Mouse (Mus musculus) Patski (cell line): ENCODE results near the gene Acadsb. TPM values are rescaled to one million over a fixed set of nuclear protein-coding genes. Genes with fewer than 3 reads are reported as not detected.
"Not testable (repeated sequence)": the region's sequence is repeated elsewhere in the genome, so short reads cannot be mapped to it uniquely, and the experiment has no call there.

Source experiments
- ATAC-seq: fragments of 100-300 bp; one replicate; pipeline ENCODE4 v1.8.0; 2021
- CTCF ChIA-PET: fragments of 350-600 bp; sonication (Branson Sonifier 250); formaldehyde crosslinking; loops from one replicate; lab custom pipeline; 2022; ENCODE audit warnings: inconsistent platforms; lab: Charles Lee
- POLR2A ChIA-PET: fragments of 350-600 bp; sonication (Branson Sonifier 250); formaldehyde crosslinking; loops from one replicate; lab custom pipeline; 2022; ENCODE audit warnings: antibody characterized with exemption, inconsistent platforms; lab: Charles Lee
- DNase-seq: peaks from one replicate; pipeline ENCODE4 v3.0.0-alpha.2; 2011; ENCODE audit warnings: low read depth, low spot score
- H3K27me3 ChIP-seq: fragments of 371-371 bp; one replicate; pipeline ENCODE4 v1.5.1; 2021
- CTCF ChIP-seq: fragments of 100-300 bp; IDR thresholded peaks from one replicate; pipeline ENCODE4 v1.5.1; 2021
- in situ Hi-C: fragments of 300-500 bp; cut with MboI; formaldehyde crosslinking; loops from 3 replicates; pipeline ENCODE4 v1.11.1; 2018; ENCODE audit warnings: low pct_unique_long_range_greater_than_20kb, mixed read lengths
- polyA plus RNA-seq: library from polyadenylated mRNA; unstranded; gene quantifications from one replicate; pipeline ENCODE4 v1.2.3, GENCODE M21; 2021

The Acadsb gene
- polyA plus RNA-seq, 1 experiment from 2014 or later = 119 TPM

DNA sequence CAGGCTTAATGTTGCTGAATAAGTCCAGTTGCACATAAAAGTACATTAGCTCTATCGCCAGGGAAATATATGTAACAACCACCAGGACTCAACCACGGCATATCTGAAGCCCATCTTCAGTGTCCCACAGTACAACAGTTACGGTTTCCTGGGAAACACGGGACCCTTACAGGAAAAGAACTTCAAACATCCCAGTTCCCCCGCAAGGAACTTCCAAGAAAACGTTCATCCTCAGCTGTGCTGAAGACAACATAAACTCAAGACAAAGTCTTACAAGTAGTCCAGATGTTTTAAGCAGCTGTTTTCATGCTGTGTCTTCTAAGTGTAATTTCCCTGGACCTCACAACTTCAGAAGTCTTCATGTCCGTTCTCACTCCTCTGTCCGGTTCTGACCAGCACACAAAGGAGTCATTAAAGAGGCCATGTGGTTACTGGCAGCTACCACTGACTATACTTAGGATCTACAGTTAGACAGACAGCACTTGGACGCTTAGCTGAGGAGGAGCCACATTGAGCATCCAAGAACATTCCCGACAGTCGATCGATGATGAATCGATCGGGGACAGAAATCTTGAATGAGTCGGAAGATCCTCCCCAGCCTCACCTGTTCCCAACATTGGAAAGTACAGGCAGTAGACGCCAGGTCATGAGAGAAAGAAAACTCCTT is 947 bp upstream of the Acadsb start:
- CTCF ChIA-PET = interaction anchor here (1.0 kb wide), 1 partner anchor 23 kb away, joined by 4 read pairs; no protein-coding TSS in a partner anchor
- no peak for TF ChIP-seq CTCF
- DNase-seq (no peak), ATAC-seq (no peak)
- no peaks in the 10 kb centered on the region for H3K27me3 ChIP-seq
- in situ Hi-C loops = no loop called here
- POLR2A ChIA-PET = interaction anchor here (0.7 to 1.4 kb wide), 2 partner anchors 38 to 1951 kb away, joined by 3 to 5 read pairs; partner anchors contain the start of gene Pstk

GRCm38 (mm10) chr7:131409988-131410385 is 414 bp upstream of the Acadsb start:
- POLR2A ChIA-PET = interaction anchor here (0.8 to 1.4 kb wide), 2 partner anchors 9 to 38 kb away, joined by 3 to 5 read pairs; partner anchors contain the start of gene Pstk
- in situ Hi-C loops = no loop called here
- H3K27me3 ChIP-seq = no peaks in the 10 kb centered on the region

DNA sequence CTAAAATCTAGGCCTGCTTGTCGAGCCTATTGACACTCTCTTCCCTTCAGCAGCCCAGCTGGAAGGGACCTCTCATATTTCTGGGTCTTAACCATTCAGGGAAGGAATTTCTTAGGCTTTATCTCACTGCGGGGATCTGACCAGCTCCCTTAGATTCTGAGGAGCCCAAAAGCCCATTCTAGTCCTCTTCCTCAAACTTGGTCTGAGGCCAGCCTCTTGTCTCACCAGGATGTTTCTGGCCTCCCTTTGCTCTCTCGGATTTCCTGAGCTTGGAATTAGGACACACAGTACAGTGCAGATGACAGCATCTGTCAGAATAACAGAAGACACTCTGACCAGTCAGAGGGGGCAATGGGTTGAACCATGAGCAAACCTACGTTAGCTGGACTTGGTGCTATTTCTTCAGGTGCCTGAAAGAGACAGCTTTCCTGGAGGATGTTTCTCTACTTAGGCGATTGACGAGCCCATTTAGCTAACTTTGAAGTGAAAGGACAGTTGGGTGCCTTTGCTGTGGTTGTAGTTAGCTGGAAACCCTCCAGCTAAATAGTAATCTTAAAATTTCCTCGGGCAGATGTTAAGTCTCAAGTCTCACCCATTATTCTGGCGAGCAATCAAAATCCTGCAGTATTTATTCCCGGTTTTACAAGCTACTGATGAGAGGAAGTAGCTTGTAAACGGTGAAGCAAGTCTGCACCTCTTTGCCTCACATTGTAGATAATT is 980 bp downstream of the Acadsb start:
- ATAC-seq = no peak

More at GRCm38 (mm10) chr7:131409988-131410385, 414 bp upstream of the Acadsb start:
- ATAC-seq (peak; percentile 50), DNase-seq (no peak)
- TF ChIP-seq CTCF = no peak
- CTCF ChIA-PET = no interaction called here

GRCm38 (mm10) chr7:131411941-131412270 is 1.5 kb downstream of the Acadsb start:
- no peak for TF ChIP-seq CTCF
- POLR2A ChIA-PET = no interaction called here
- CTCF ChIA-PET = no interaction called here
- ATAC-seq (no peak), DNase-seq (no peak)
- no peaks in the 10 kb centered on the region for H3K27me3 ChIP-seq
- in situ Hi-C loops = no loop called here

More for the DNA sequence above, 980 bp downstream of the Acadsb start:
- in situ Hi-C loops = no loop called here
- no peak for TF ChIP-seq CTCF
- ChIA-PET CTCF (no interaction called here), POLR2A (no interaction called here)
- no peaks in the 10 kb centered on the region for H3K27me3 ChIP-seq
- DNase-seq = no peak

DNA sequence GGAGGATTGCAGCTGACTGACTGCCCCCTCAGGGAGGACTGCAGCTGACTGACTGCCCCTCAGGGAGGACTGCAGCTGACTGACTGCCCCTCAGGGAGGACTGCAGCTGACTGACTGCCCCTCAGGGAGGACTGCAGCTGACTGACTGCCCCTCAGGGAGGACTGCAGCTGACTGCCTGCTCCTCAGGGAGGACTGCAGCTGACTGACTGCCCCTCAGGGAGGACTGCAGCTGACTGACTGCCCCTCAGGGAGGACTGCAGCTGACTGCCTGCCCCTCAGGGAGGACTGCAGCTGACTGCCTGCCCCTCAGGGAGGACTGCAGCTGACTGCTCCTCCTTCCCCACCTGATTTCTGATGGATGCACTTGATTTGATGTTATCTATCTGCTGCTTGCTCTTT is 6.3 kb downstream of the Acadsb start:
- ATAC-seq, H3K27me3 ChIP-seq, in situ Hi-C loops, POLR2A ChIA-PET, CTCF ChIA-PET, DNase-seq: not testable (repeated sequence)

DNA sequence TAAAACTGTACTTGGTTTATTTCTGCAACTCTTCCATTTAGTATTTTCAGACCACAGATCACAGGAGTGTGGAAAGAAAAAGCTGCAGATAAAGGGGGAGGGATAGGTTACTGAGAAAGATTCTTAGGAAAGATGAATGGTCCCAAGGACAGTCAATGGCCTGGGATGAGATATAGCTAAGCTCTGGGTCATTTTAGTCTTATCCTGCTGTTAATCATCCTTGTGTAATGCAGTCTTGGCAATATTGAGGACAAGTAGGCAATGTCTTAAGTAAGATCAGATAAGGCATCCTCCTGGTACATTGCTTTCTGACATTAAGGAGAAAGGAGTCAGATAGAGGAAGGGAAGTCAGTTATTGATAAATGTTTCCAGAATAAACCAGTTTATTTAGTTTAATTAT is 7.2 kb downstream of the Acadsb start:
- in situ Hi-C loops = no loop called here
- TF ChIP-seq CTCF = no peak
- DNase-seq (no peak), ATAC-seq (no peak)
- H3K27me3 ChIP-seq = no peaks in the 10 kb centered on the region
- CTCF ChIA-PET = no interaction called here
- POLR2A ChIA-PET = no interaction called here

- DNase-seq (no peak), ATAC-seq (no peak)
- TF ChIP-seq CTCF = no peak
- H3K27me3 ChIP-seq = no peaks in the 10 kb centered on the region
- ChIA-PET POLR2A (interaction anchor here (0.5 kb wide), 1 partner anchor 14 kb away, joined by 3 read pairs; the partner anchor contains the start of genes Acadsb and Ikzf5), CTCF (no interaction called here)
- in situ Hi-C loops = no loop called here
These were observed 14.5 kb downstream of the Acadsb start for GRCm38 (mm10) chr7:131424912-131425311.

DNA sequence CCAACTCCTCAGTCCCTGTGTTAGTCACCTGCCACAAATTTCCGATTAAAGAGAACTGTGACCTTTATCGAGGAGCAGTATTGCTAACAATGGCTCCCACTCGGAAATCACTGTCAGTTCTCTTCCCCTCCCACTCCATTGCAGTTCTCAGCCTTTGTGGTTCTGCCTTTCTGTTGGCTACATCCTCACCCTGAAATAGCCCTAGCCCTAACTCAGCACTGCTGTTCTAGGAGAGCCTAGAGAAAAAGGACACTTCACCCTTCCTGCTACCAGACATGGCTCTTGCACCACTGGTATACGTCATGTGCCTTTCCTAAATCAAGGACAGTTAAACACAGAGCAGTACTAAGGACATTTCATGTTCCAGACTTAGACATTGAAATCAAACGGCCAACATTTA is 16.9 kb downstream of the Acadsb start:
- ATAC-seq (no peak), DNase-seq (no peak)
- POLR2A ChIA-PET = no interaction called here
- in situ Hi-C loops = no loop called here
- no peak for TF ChIP-seq CTCF
- no peaks in the 10 kb centered on the region for H3K27me3 ChIP-seq
- CTCF ChIA-PET = interaction anchor here (0.7 to 2.0 kb wide), 2 partner anchors 9 to 11 kb away, joined by 3 to 5 read pairs; no protein-coding TSS in a partner anchor

GRCm38 (mm10) chr7:131432244-131432643 is 21.8 kb downstream of the Acadsb start:
- no peak for DNase-seq
- peak; percentile 44 for ATAC-seq
- POLR2A ChIA-PET = interaction anchor here (0.6 kb wide), 1 partner anchor 23 kb away, joined by 5 read pairs; no protein-coding TSS in a partner anchor
- CTCF ChIA-PET = interaction anchor here (0.8 to 1.5 kb wide), 5 partner anchors 9 to 450 kb away, joined by 3 to 6 read pairs (median 3); no protein-coding TSS in a partner anchor
- TF ChIP-seq CTCF = peak; percentile 65
- in situ Hi-C loops = loop anchor here (5.0 kb wide), 1 partner anchor 450 kb away; no protein-coding TSS in a partner anchor
- H3K27me3 ChIP-seq = no peaks in the 10 kb centered on the region

GRCm38 (mm10) chr7:131434276-131434675 is 23.9 kb downstream of the Acadsb start:
- ChIA-PET POLR2A (no interaction called here), CTCF (interaction anchor here (1.0 to 1.4 kb wide), 2 partner anchors 11 to 16 kb away, joined by 3 to 4 read pairs; no protein-coding TSS in a partner anchor)
- in situ Hi-C loops = loop anchor here (5.0 kb wide), 1 partner anchor 448 kb away; no protein-coding TSS in a partner anchor
- no peak for DNase-seq
- no peak for ATAC-seq
- TF ChIP-seq CTCF = peak; percentile 9
- no peaks in the 10 kb centered on the region for H3K27me3 ChIP-seq

GRCm38 (mm10) chr7:131437051-131437450 is 26.6 kb downstream of the Acadsb start:
- POLR2A ChIA-PET = no interaction called here
- TF ChIP-seq CTCF = no peak
- ATAC-seq (no peak), DNase-seq (no peak)
- no peaks in the 10 kb centered on the region for H3K27me3 ChIP-seq
- CTCF ChIA-PET = interaction anchor here (1.7 kb wide), 1 partner anchor 10 kb away, joined by 5 read pairs; no protein-coding TSS in a partner anchor
- in situ Hi-C loops = no loop called here
